Mouse (Mus musculus) T-helper 1 cell (primary cell): ENCODE measurements around the gene Zcchc24.

Experiments used
- in situ Hi-C: fragments of 300-600 bp; cut with MboI, MseI; formaldehyde crosslinking; loops from one replicate; pipeline ENCODE4 v1.15.1; 2025; ENCODE audit warnings: high pct_unique_total_duplicates

Gene Zcchc24

DNA sequence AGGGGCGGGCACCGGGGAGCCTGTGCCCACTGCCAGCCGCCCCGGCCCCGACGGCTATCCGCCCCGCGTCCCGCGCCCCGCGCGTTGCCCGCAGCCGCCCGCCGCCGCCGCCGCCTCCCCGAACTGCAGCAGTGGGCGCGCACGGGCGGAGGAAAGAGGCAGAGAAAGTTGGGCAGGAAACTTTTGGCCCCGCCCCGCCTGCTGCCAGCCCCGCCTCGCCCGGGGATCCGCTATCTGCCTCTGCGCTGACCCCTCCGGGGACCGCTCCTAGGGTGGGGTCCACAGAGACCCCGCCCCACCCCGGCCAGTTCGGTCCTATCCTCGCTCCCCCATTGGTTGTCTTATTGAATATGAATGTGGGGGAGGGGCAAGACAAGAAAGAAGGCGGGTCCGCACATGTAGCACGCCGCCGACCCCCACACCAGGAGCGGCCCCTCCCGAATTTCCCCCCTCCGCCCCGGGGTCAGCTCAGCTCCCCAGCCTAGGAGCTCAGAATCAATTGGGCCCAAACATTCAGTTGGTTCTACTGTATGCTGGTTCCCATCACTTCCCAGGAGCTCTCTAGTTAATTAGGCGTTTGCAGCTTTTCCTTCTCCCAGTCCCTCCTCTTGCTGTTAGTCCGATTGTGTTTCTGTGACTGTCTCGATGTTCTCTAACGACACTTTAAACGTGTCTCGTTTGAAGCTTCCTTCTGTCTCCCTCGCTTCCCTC lies at the start of gene Zcchc24:
Gene Zcchc24 (minus strand): TSS at position 125 of the 711 bp plus-strand sequence.
- in situ Hi-C loops = no loop called here

DNA sequence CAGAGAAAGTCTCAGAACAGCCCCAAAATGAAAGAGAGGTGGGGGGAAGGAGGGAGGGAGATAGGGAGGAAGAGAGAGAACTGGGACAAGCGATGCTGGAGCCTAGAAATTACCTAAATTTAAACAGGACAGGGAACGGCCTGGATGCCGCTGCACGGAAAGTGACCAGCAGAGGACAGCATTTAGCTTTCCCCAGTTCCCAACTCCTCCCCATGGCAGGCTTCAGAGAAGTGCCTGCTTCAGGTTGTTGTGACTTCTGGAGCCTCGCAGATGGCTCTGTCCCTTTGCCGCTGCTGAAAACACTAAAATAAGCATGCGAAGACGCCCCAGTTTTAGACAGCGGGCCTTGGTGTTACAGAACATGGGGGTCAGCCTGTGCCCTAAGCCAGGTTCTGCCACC lies 47.6 kb upstream of the Zcchc24 start:
- in situ Hi-C loops = loop anchor here (10.0 kb wide), 2 partner anchors 78 to 208 kb away; no protein-coding TSS in a partner anchor

DNA sequence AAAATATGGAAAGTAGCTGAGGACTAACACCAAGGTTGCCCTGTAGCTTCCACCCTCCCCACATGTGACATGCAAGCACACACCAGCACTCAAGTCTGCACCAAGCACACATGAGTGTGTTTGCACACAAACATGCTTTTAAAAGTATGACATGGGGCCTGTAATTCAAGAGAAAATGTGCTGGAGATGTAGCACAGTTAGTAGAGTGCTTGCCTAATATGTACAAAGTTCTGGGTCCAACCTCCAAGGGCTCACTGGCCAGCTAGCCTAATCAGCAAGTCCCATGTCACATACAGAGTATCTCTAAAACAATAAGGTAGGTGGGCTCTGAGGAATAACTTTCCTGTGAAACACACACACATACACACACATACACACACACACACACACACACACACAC lies 45.3 kb upstream of the Zcchc24 start:
- in situ Hi-C loops = loop anchor here (10.0 kb wide), 2 partner anchors 81 to 211 kb away; no protein-coding TSS in a partner anchor

DNA sequence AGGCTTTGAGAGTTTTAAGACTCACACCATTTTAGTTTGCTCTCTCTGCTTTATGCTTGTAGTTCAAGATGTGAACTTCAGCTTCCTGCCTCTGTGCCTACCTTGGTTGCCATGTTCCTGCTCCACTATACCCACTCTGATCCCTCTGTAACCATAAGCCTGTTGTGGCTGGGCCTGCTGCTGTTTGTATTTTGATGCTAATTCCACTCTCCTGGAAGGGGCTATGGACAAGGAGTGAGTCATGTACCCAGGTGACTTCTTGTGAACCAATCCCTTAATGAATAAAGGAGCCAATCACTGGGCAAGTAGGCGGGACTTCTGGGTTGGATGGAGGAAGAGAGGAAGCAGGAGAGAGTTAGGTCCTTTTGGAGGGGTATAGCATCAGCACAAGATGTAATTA lies 42.2 kb upstream of the Zcchc24 start:
- in situ Hi-C loops = loop anchor here (10.0 kb wide), 2 partner anchors 84 to 214 kb away; no protein-coding TSS in a partner anchor

DNA sequence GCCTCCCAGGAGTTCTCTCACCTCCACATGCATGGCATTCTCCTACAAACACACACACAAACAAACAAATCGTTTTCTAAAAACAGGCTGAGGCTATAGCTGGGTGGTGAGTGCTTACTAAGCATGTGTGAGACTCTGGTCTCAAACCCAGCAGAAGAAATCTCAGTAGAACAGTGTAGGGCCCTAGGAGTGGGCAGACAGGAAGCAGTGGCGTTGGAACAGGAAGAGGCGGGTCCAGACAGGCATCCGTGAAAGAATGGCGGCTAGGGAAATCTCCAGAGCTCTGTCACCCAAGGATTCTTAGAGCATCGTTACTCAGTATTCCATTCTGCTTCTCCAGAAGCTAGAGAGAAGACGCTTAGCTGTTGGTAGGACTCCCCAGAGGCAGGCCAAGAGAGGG lies 37.7 kb upstream of the Zcchc24 start:
- in situ Hi-C loops = no loop called here

DNA sequence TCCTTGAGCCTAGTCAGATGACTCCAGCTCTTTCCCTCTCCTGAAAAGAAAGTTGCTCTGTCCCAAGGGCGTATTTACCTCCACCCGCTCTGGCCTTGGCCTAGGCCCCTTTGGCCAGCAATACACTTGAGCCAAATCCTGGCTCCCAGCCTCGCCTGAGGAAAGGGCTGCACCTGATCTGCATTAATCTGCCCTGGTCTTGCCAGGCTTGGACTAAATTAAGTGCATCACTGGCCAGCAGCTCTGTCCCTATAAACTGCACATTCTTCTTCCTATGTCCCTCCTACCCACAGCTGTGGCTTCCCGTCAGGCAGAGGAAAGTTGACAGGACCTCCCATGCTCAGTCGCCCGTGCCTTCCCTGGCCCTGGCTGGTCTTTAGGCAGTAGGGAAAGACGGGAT lies 37.0 kb upstream of the Zcchc24 start:
- in situ Hi-C loops = no loop called here

DNA sequence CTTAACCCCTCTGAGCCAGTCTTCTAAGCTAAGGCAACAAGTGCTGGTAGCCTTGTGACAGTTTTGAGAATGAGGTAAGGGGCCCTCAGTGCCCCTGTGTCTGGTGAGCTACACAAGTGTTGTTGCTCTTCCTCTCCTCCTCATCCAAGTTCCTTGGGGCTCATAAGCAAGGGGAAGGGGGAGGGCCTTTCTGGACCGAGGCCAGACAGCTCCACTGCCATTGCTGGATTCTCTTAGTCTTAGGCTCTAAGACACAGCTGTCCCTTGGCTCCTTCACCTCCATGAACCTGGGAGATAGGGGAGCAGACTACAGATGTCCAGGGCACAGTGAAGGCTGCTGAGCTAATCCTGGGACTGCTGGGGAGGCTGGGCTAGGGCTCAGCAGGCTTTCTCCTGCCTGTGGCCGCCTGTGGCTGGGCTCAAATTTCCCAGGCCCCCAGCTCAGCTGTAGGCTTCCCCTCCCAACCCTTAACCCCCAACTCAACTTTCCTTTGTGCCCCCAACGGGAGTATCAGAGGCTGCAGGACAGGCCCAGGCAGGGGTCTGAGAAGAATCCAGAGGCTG lies 34.5 kb upstream of the Zcchc24 start:
- in situ Hi-C loops = no loop called here

DNA sequence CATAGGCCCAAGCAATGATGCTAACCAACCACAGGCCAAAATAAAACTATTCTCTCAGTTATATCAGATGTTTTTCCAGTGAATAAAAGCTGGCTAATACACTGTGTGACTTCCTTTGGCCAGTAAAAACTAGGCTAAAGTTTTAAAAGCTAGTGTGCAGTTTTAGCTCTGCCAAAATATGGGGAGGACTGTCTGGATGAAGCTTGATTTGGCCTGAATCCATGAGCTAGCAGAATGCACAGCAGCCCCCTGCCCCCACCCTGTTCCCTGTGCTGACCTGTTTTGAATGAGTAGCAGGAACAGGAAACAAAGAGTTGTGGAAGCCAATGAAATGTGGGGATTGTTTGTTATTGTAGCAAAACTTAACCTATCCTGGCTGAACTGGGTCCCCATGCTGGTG lies 33.7 kb upstream of the Zcchc24 start:
- in situ Hi-C loops = no loop called here

DNA sequence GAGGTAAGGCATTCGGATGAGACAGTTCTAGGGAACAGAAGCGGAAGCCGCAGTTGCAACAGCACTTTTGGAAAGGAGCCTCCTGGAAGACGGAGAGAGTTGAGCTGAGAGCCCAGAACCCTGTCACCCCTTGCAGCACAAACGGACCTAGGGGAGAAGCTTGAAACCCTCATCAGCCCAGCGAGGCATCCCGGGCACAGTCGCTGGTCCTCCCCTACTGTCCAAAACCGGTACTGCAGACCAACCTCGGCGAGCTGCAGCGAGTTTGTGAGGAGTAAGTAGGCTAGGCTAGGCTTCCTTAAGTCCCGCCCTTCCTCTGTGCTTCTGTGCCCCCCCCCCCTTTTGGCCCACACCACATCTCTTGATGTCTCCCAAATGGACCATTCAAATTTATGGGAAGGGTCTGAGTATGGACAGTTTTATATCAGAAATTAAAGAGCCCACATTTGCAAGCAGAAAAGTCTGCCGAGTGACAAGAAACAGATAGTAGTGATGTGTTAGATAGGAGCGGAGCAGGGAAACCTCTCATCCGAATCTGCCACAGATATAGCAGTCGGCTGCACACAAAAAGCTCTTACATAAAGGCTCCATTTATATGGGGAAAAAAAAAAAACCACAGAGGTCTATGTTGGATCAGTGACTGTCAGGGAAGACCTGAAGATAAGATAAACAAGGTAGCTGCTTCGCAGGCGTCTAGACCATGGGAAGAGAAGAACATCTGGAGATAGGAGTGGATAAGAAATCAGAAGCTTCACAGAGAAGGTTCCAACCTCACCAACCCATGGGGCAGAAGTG lies 31.5 kb upstream of the Zcchc24 start:
- in situ Hi-C loops = no loop called here

DNA sequence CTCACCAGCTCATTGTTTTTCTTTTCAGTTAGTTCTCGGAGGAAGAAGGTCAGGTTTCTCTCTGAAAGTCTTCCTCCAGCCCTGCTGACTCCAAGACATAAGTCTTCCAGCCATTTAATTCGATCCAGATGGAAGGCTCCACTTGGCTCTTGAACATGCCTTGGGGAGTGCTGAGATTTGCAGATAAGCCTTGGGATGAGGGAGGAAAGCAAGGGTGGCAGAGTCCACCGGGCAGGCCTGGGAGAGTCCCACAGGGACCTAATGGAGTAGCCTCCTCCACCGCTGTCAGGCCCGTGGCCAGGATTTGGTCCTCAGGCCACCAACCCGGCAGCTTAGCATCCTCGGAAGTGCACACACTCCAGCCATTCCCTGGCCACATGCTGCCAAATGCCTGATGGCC lies 27.8 kb upstream of the Zcchc24 start:
- in situ Hi-C loops = no loop called here

DNA sequence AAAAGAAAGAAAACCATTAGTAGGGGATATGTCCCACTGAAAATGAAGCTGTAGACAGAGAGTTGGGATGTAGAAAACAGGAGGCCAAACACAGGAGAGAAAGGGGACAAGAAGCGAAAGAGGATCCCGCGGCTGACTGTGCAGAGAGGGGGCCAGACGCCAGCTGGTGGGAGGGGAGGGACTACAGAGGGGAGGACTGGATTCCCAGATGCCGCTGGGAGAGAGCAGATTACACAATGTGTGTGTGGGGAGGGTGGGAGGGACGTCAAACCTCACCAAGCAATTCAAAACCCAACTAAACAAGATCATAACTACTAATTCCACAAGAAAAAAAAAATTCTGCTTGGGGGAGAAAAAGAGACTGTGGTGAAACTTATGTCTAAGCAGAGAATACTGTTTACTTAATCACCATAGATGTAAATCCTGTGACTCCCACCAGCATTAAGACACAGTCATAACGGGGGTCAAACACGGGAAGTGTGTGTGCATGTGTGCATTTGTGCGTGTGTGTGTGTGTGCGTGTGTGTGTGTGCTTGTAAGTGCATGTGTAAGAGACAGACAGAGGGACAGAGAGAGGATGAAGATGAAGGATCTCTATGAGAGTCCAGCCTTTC lies 26.8 kb upstream of the Zcchc24 start:
- in situ Hi-C loops = no loop called here

DNA sequence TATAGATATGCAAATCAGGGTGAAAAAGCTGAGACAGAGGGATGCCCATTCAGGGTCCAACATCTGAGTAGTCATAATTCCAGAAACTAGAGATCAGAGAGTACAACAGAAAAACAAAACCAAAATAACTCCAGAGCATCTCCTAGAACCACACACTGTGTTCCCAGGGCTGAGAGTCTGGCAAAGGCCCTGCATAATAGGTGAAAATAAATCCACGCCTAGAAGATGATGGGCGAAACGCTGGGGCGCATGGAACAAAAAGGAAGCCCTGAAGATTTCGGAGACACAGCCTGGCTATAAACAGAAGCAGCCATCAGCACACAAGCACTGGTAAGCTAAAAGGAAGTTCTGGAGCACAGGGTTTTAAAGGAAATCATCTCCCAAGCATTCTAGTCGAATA lies 26.2 kb upstream of the Zcchc24 start:
- in situ Hi-C loops = no loop called here

DNA sequence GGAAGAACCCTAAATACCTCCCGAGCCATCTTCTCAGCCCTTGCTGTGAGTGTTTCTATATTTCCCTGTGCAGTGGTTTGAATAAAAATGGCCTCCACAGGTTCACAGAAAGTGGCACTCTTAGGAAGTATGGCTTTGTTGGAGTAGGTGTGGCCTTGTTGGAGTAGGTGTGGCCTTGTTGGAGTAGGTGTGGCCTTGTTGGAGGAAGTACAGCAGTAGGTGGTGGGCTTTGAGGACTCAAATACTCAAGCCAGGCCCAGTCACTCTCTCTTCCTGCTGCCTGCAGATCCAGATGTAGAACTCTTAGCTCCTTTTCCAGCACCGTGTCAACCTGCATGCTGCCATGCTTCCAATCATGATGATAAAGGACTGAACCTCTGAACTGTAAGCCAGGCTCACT lies 25.5 kb upstream of the Zcchc24 start:
- in situ Hi-C loops = loop anchor here (5.0 kb wide), 1 partner anchor 57 kb away; no protein-coding TSS in a partner anchor

DNA sequence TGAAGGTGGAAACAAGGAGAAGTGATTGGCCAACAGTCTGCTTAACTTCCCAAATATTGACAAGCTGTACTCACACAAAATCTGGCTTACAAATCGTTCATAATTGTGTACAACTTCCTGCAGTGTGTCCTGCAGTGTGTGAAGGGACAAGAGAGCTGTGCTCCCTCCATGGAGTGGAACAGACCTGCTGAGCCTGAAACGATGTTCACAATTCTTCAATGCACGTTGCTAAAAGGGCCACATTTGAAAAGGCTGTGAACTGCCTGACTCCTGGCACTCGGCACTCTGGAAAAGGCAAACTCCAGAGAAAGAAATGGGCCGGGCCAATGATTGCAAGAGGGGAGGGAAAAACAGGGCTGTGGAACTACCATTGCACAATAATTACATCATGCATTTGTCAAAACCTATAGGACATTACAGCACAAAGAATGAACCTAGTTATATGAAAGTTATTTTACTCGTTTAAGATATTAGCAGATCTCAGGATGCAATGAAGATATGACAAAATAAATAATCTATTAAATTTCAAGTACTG lies 22.0 kb upstream of the Zcchc24 start:
- in situ Hi-C loops = loop anchor here (5.0 kb wide), 1 partner anchor 54 kb away; no protein-coding TSS in a partner anchor

DNA sequence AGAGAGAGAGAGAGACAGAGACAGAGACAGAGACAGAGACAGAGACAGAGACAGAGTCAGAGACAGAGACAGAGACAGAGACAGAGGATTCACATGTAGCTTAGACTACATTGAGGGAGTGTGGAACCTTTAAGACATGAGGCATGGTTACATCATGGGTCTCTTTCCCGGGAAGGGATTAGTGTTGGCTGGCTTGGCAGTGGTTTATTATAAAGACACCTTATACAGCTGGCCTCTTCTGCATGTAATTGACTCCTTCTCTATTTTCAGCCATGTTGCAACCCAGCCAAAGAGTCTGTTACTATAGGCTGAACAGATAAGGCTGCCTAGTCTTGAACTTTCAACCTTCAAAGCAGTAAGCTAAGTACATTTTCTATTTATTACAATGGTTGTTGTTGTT lies 21.1 kb upstream of the Zcchc24 start:
- in situ Hi-C loops = loop anchor here (5.0 kb wide), 1 partner anchor 53 kb away; no protein-coding TSS in a partner anchor

DNA sequence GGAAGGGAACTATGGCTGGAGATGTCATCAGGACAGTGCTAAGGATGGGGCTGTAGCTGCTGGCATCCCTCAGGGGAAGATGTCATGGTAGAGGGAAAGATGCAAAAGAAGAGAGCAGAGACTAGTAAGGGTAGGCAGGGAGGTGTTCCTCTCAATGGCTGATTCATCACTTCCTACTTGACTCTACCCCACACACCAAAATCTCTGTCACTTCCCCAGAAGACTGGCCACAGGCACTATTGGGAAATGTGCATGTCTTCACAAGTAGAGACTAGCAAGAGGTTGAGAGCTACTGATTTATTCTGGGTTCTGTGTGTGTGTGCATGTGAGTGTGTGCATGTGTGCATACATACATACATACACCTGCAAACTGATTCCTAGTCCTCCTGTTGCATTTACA lies 20.4 kb upstream of the Zcchc24 start:
- in situ Hi-C loops = no loop called here

DNA sequence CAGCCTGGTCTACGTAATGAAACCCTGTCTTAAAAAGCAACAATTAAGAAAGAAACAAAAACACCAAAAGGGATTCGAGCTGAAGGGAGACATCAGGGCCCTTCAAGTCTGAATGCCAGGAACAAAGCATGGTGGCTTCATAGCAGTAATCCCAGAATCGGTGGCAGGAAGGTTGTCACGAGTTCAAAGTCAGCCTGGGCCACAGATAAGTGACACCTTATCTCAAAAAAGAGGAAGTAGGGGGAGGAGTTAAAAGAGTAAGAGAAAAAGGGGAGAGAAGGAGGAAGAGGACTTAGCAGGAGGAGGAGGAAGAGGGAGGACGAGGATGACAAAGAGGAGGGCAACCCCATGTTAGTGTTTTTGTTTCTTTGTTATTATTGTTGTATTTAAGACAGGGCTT lies 19.4 kb upstream of the Zcchc24 start:
- in situ Hi-C loops = no loop called here

DNA sequence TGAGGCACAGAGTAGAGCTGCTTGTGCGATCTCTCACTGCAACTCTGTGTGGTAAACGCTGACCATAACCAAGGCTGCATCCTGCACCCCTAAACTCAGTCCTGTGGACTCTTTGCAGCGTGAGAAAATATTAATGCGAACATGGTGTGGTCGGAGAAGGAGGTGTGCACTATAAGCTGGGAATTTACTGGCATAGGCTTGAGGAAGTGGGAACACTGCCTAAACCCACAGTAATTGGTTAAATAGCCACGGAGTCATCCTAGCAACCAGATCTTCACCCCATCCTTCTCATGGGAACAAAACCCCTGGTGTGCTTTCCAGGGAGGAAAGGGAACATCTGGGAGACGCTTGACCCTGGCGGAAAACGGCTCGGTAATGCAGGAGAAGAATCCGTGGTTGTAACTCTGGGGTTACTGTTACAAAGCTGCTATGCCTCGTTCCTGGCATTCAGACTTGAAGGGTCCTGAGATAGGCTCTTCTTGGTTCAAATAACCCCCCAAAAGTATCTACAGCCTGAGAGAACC lies 18.6 kb upstream of the Zcchc24 start:
- in situ Hi-C loops = no loop called here

DNA sequence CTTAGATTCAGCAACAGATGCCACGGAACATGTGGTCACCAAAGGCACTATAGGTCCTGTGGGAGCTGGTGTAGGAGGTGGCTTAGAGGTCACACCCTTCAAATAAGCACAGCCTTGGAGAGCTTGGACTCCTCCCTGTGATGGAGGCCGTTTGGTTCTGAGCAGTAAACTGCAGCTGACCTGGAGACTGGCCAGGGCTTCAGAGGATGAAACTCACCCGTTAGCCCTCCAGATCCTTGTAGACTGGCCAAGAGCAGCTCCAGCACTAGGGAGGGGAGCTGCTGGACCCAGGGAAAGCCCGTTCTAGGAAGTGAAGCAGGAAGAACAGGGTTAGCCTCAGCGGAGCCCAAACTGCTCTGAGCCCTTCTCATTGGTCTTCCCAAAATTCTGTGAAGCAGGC lies 18.1 kb upstream of the Zcchc24 start:
- in situ Hi-C loops = no loop called here

DNA sequence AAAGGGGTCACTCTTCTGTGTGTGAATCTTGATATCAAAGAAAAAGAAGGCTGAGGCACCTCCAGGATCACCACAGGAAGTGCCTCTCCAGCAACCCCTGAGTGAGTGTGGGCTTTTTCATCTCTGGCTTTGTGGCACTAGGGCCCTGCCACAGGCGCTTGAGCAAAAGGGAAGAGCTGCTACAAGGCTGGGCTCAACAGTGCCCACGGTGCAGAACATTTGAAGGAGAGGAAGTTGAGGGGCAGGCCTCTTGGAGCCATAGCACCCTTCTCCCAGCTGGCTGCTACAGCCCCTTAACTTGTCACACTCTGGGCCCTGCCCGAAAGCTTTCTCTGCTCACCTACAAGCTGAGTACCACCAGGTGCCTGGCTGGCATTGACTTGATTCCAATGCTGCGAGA lies 16.4 kb upstream of the Zcchc24 start:
- in situ Hi-C loops = no loop called here

DNA sequence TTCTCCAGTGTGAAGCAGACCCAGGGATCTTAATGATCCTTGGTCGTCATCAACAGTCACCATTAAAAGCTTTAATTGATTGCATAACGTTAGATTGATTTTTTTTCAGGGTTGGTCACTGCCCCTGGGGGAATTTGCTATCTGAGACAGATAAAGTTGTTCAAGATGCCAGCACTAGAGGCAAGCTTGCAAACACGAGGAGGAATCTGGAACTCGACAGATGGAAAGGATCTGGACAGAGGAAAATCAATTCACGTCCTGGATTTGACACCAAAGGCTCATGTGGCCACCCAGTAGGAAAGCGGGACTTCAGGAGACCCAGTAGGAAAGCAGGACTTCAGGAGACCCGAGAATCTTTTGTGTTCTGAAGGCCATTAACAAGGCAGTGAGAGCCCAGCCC lies 14.4 kb upstream of the Zcchc24 start:
- in situ Hi-C loops = no loop called here

DNA sequence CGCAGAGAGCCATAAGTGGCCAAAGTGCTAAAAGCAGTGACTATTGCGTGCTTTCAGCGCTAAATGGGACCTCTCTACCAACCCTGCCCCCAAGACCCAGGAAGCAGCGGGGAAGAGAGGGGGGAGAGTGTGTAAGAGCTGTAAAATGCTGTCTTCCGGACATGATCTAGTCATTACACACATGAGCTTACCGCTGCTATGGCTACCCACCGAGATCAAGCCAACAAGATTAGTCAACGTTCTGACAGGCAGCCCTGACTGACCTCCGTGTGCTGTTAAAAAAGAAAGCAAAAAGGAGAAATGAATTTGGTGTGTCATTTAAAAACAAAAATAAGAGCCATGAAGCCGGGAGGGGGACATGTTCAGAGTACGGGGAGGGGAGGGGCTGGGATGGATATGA lies 11.8 kb upstream of the Zcchc24 start:
- in situ Hi-C loops = no loop called here
